Mouse (Mus musculus): ENCODE results near the gene Zfp985.
"Not testable (repeated sequence)": the region's sequence is repeated elsewhere in the genome, so short reads cannot be mapped to it uniquely, and the experiment has no call there.

- TF ChIP-seq POLR2A (IDR thresholded peaks at IDR 0.05; ENCODE audit: borderline replicate concordance, extremely low read depth, insufficient read depth, insufficient read length, poor library complexity, severe bottlenecking); CTCF (IDR thresholded peaks at IDR 0.05; ENCODE audit: borderline replicate concordance, extremely low read depth, insufficient read depth, insufficient read length): not testable (repeated sequence)
These were observed 53.4 kb downstream of the Zfp985 start for GRCm38 (mm10) chr4:147606511-147606910.
